Mouse (Mus musculus): ENCODE data around the gene Chml.

Gene Chml

GRCm38 (mm10) chr1:175692246-175692996 lies at the start of gene Chml, which contains the start of gene Opn3:
Chml (minus strand) TSS chr1:175692901.
Opn3 (minus strand) TSS chr1:175692776.
- peak; percentile 90 for DNase-seq (ENCODE audit: low spot score)

- DNase-seq (ENCODE audit: low spot score) = no peak
These were observed 33.1 kb upstream of the Chml start for GRCm38 (mm10) chr1:175725771-175726170.

GRCm38 (mm10) chr1:175716832-175717231 lies 24.1 kb upstream of the Chml start:
- DNase-seq (ENCODE audit: low spot score) = no peak

GRCm38 (mm10) chr1:175712338-175712909 lies 19.7 kb upstream of the Chml start:
- no peak for DNase-seq (ENCODE audit: low spot score)

GRCm38 (mm10) chr1:175708013-175708412 lies 15.3 kb upstream of the Chml start:
- no peak for DNase-seq (ENCODE audit: low spot score)

- no peak for DNase-seq (ENCODE audit: low spot score)
These were observed 14.9 kb upstream of the Chml start for GRCm38 (mm10) chr1:175707599-175707998.

- no peak for DNase-seq (ENCODE audit: low spot score)
These were observed 8.4 kb upstream of the Chml start for GRCm38 (mm10) chr1:175701145-175701544.

GRCm38 (mm10) chr1:175699796-175700195 lies 7.1 kb upstream of the Chml start:
- no peak for DNase-seq (ENCODE audit: low spot score)

- DNase-seq (ENCODE audit: low spot score) = no peak
These were observed 6.7 kb upstream of the Chml start for GRCm38 (mm10) chr1:175699375-175699774.

GRCm38 (mm10) chr1:175698293-175698692 lies 5.6 kb upstream of the Chml start, which contains the start of gene Wdr64:
Wdr64 (plus strand) TSS chr1:175698593.
- no peak for DNase-seq (ENCODE audit: low spot score)

GRCm38 (mm10) chr1:175693429-175693960 lies 794 bp upstream of the Chml start:
- DNase-seq (ENCODE audit: low spot score) = no peak

- DNase-seq (ENCODE audit: low spot score) = no peak
These were observed 278 bp upstream of the Chml start for GRCm38 (mm10) chr1:175692997-175693361.

GRCm38 (mm10) chr1:175691686-175692245 lies 935 bp downstream of the Chml start:
- no peak for DNase-seq (ENCODE audit: low spot score)

- no peak for DNase-seq (ENCODE audit: low spot score)
These were observed 11.7 kb downstream of the Chml start for GRCm38 (mm10) chr1:175680995-175681394.

GRCm38 (mm10) chr1:175677459-175677858 lies 15.2 kb downstream of the Chml start:
- no peak for DNase-seq (ENCODE audit: low spot score)

GRCm38 (mm10) chr1:175675116-175675515 lies 17.6 kb downstream of the Chml start:
- DNase-seq (ENCODE audit: low spot score) = no peak

GRCm38 (mm10) chr1:175673563-175674325 lies 19.0 kb downstream of the Chml start:
- no peak for DNase-seq (ENCODE audit: low spot score)

GRCm38 (mm10) chr1:175671626-175672025 lies 21.1 kb downstream of the Chml start:
- DNase-seq (ENCODE audit: low spot score) = no peak

- no peak for DNase-seq (ENCODE audit: low spot score)
These were observed 22.7 kb downstream of the Chml start for GRCm38 (mm10) chr1:175670042-175670441.

GRCm38 (mm10) chr1:175669456-175669855 lies 23.2 kb downstream of the Chml start:
- DNase-seq (ENCODE audit: low spot score) = no peak

GRCm38 (mm10) chr1:175668666-175669405 lies 23.9 kb downstream of the Chml start:
- DNase-seq (ENCODE audit: low spot score) = no peak

GRCm38 (mm10) chr1:175659900-175660299 lies 32.8 kb downstream of the Chml start:
- DNase-seq (ENCODE audit: low spot score) = no peak
